Mouse (Mus musculus) fibroblast of lung, adult 2 months (primary cell): Measurements from ENCODE around the gene Olfr938.

Experiments used
- DNase-seq: peaks from one replicate; pipeline ENCODE4 v3.0.0-alpha.2; 2011; ENCODE audit warnings: low read depth

The Olfr938 gene

DNA sequence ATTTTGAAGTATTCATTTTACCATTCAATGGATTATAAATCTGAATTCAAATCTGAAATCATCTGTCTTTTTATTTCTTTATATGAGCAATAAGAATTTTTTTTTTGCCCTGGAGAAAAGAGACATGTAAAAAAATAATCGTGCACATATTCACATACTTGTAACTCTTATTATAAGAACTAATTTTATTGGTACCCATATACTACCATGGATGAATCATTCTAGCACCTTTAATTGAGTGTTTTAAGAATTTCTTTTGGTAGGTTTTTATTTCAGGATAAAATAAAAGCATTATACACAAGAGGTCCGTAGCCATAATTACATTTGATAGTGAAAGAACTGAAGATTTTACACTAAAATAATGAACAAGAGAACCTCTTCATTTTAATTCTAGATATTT, at the start of gene Olfr938:
Olfr938 (minus strand) TSS at position 101 of the 400 bp plus-strand sequence.
- DNase-seq, result no peak

DNA sequence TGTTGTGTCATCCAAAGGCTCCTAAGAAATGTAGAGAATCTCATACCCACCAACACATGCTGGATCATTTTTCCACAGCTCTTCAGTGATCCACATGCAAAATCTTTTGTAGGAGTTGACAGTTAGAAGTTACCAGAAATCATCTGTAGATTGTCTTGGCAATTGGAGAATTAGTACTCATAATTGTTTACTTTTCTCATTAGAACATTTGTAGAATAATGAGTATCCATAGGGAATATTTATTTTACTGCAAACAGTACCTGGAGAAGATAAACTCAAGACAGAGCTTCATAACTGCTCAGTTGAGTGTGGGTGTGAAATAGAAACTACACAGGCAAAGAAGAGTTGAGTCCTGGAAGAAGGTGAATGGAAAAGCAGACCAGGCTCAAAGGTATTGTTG, 49.1 kb upstream of the Olfr938 start, which contains the start of gene Olfr27:
Olfr27 (plus strand) TSS at position 301 of the 400 bp plus-strand sequence.
- no peak for DNase-seq

DNA sequence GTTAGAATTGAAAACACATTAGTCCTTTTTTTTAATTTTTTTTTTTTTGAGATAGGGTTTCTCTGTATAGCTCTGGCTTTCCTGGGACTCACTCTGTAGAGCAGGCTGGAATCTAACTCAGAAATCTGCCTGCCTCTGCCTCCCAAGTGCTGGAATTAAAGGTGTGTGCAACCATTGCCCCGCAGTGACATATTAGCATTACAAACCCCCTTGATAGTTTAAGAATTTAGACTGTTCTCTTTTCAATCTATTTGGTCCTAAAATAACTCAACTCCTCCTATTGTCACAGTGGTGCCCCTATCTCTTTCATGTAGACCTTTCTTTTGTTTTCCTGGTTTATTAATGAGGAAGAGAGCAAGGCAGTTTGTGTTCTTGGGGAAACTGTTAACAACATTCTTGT, 48.6 kb upstream of the Olfr938 start:
- no peak for DNase-seq

DNA sequence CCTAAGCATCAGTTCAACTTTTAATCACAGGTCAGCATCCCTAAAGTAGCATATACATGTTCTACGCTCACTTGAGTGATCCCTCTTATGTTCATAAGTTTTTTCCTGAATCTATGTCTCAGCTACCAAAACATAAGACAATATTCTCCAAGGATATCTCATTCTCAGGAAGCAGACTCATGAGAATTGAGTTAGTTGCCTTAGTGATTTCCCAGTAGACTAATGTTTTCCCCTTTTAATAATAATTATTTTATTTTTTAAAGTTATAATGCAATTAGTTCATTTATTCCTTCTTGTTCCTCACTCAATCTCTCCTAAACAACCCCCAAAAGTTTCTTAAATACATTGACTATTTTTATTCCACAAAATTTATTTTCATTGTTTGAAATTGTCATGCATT, 13.8 kb downstream of the Olfr938 start, which contains the start of gene Olfr937:
Olfr937 (minus strand) TSS at position 101 of the 400 bp plus-strand sequence.
- DNase-seq, result no peak
